Mouse (Mus musculus) liver, embryonic 14.5 days (tissue): Measurements from ENCODE around the gene Bag1. TPM values are rescaled to one million over a fixed set of nuclear protein-coding genes. Genes with fewer than 3 reads are reported as not detected.

ENCODE experiments used
- ATAC-seq: fragments of 200-750 bp; cut with Nextera tagmentation; 2 replicates; pipeline ENCODE4 v1.8.0; 2017; ENCODE audit warnings: moderate number of reproducible peaks, mild to moderate bottlenecking, moderate library complexity; ENCODE audit not compliant: insufficient read depth
- DNase-seq, 3 experiments: peaks; one replicate each; pipeline ENCODE4 v3.0.0-alpha.2; 2012 to 2013; ENCODE audit warnings: low read depth in 3 of 3, low spot score in 3 of 3
- H3K27ac ChIP-seq: fragments of 300-500 bp; sonication (generic); 2 replicates; pipeline ENCODE4 v1.5.1; 2014; ENCODE audit warnings: moderate library complexity, mild to moderate bottlenecking, control low read depth, inconsistent platforms
- H3K27me3 ChIP-seq: fragments of 300-500 bp; sonication (generic); 2 replicates; pipeline ENCODE4 v1.6.1; 2014; ENCODE audit warnings: mild to moderate bottlenecking, low read length, moderate library complexity; ENCODE audit not compliant: control insufficient read depth, insufficient read depth
- H3K36me3 ChIP-seq: fragments of 300-500 bp; sonication (generic); replicated peaks from 2 replicates; pipeline ENCODE4 v1.6.1; 2014; ENCODE audit warnings: low read depth; ENCODE audit not compliant: control insufficient read depth, insufficient read depth
- H3K4me1 ChIP-seq, 2 experiments: fragments of 200-500 bp in 1 of 2; fragments of 300-500 bp in 1 of 2; sonication (generic) in 1 of 2; replicated peaks; 2 replicates each; pipeline ENCODE4 v1.6.1; 2012 to 2014; ENCODE audit warnings: antibody characterized with exemption in 1 of 2, inconsistent platforms in 1 of 2, low read length in 1 of 2; ENCODE audit not compliant: control insufficient read depth in 2 of 2, insufficient read depth in 2 of 2
- H3K4me2 ChIP-seq: fragments of 300-500 bp; sonication (generic); 2 replicates; pipeline ENCODE4 v1.6.1; 2014; ENCODE audit warnings: low read depth, mild to moderate bottlenecking, control low read depth, moderate library complexity
- H3K4me3 ChIP-seq, 2 experiments: fragments of 200-500 bp in 1 of 2; fragments of 300-500 bp in 1 of 2; sonication (generic) in 1 of 2; 2 replicates each; pipeline ENCODE4 v1.5.1; 2012 to 2014; ENCODE audit warnings: low read depth in 2 of 2, low read length in 2 of 2, mild to moderate bottlenecking in 2 of 2, control low read depth in 1 of 2, inconsistent platforms in 1 of 2, moderate library complexity in 1 of 2; ENCODE audit not compliant: insufficient read depth in 1 of 2
- H3K9ac ChIP-seq: fragments of 300-500 bp; sonication (generic); replicated peaks from 2 replicates; pipeline ENCODE4 v1.6.1; 2014; ENCODE audit warnings: mild to moderate bottlenecking, control low read depth, moderate library complexity
- H3K9me3 ChIP-seq: fragments of 300-500 bp; sonication (generic); 2 replicates; pipeline ENCODE4 v1.6.1; 2016; ENCODE audit warnings: low read length, mixed read lengths; ENCODE audit not compliant: control insufficient read depth
- CTCF ChIP-seq: IDR thresholded peaks from 2 replicates; pipeline ENCODE4 v1.5.1; 2016; ENCODE audit warnings: antibody characterized with exemption, low read depth, control low read depth
- EP300 ChIP-seq: IDR thresholded peaks from 2 replicates; pipeline ENCODE4 v1.6.1; 2016; ENCODE audit warnings: antibody characterized with exemption, low read depth
- WGBS: fragments of 180-500 bp; shearing (Covaris S2); extraction: QIAGEN DNeasy Blood & Tissue Kit; methylation state at CpG from one replicate; pipeline ENCODE4 v1.1.7; 2014; ENCODE audit not compliant: insufficient replicate concordance; 5-methylcytosine and 5-hydroxymethylcytosine counted together
- polyA plus RNA-seq, 2 experiments: library from polyadenylated mRNA; depleted of rRNA in 1 of 2; stranded (reverse) in 1 of 2; unstranded in 1 of 2; fragments of >200 nt; fragmentation: Nextera tagmentation in 1 of 2; extraction: Ambion mirVana in 1 of 2; gene quantifications; 2 replicates each; pipeline versions ENCODE4 v1.2.1 to v1.2.3; 2012 to 2014

The Bag1 gene
- polyA plus RNA-seq, 2 experiments: 59.8 to 131 TPM

- H3K4me3 ChIP-seq: no peak overlapping the region
- TF ChIP-seq EP300: no peak
- peak; percentile 65 for TF ChIP-seq CTCF
- H3K27me3 ChIP-seq: no peaks in the 10 kb centered on the region
- DNase-seq (no peak), ATAC-seq (no peak)
- no peak overlapping the region for H3K27ac ChIP-seq
- no peaks in the 10 kb centered on the region for H3K36me3 ChIP-seq
- WGBS: 80% methylated on average over 7 of the region's 7 CpGs
- no peaks in the 10 kb centered on the region for H3K9me3 ChIP-seq
- H3K9ac ChIP-seq: no peak overlapping the region
- peaks cover 6 to 9% of the 10 kb centered on the region in 2 experiments for H3K4me1 ChIP-seq
- no peak overlapping the region for H3K4me2 ChIP-seq
Measured at GRCm38 (mm10) chr4:40916592-40917155, 31.4 kb downstream of the Bag1 start.

DNA sequence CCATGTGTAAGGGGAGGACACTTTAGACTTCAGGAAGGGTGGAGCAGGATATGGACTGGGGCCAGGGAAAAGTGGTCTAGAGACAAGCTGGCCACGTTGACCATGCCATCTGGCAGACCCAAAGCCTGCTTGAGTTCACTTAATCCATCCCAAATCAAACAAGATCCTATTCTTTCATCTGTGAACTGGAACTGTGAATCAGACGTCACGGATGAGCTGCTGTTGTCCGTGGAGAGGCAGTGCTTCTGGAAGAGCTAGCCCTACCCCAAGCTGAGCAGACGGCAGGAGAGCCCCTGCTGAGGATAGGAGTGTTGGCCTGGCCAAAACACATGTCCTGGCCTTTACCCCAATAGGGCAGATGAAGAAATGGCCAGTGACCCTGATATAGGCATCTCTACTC is 32.1 kb downstream of the Bag1 start:
- ATAC-seq (no peak), DNase-seq (no peak)
- 58% methylated on average over 5 of the region's 5 CpGs for WGBS
- Histone ChIP-seq H3K4me3 (no peak overlapping the region), H3K36me3 (no peaks in the 10 kb centered on the region), H3K4me2 (no peak overlapping the region), H3K4me1 (peaks cover 6 to 9% of the 10 kb centered on the region in 2 experiments), H3K27ac (no peak overlapping the region), H3K9me3 (no peaks in the 10 kb centered on the region), H3K27me3 (no peaks in the 10 kb centered on the region), H3K9ac (no peak overlapping the region)
- TF ChIP-seq EP300 (no peak), CTCF (no peak)

DNA sequence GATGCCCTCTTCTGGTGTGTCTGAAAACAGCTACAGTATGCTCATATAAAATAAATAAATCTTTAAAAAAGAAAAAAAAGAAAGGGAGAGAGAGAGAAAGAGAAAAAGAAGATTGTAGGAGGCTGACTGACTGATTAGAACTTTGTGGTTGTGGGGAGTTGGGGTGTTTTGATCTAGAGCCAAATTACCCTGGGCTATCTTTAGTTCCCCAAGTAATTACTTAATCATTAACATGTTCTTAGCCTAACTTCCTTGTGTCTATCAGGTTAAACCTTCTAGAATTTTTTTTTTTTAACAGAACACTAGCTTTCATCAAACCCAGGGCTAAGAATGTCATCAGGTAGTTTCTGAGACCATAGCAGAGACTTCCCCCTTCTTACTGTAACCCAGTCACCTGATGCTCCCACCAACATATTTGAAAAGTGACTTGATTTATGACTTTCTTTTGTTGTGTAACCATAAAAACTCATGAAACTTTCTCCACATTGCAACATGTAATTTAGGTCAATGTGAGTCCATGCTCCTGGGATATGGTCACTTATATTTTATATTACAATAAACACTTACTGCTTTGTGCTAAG is 33.7 kb downstream of the Bag1 start:
- ATAC-seq (no peak), DNase-seq (no peak)
- Histone ChIP-seq H3K36me3 (no peaks in the 10 kb centered on the region), H3K9me3 (no peaks in the 10 kb centered on the region), H3K9ac (no peak overlapping the region), H3K4me2 (no peak overlapping the region), H3K4me1 (peaks cover 0 to 1% of the 10 kb centered on the region in 2 experiments; a peak in 2 of 4 replicates), H3K27ac (no peak overlapping the region), H3K4me3 (no peak overlapping the region), H3K27me3 (no peaks in the 10 kb centered on the region)
- TF ChIP-seq CTCF (no peak), EP300 (no peak)

DNA sequence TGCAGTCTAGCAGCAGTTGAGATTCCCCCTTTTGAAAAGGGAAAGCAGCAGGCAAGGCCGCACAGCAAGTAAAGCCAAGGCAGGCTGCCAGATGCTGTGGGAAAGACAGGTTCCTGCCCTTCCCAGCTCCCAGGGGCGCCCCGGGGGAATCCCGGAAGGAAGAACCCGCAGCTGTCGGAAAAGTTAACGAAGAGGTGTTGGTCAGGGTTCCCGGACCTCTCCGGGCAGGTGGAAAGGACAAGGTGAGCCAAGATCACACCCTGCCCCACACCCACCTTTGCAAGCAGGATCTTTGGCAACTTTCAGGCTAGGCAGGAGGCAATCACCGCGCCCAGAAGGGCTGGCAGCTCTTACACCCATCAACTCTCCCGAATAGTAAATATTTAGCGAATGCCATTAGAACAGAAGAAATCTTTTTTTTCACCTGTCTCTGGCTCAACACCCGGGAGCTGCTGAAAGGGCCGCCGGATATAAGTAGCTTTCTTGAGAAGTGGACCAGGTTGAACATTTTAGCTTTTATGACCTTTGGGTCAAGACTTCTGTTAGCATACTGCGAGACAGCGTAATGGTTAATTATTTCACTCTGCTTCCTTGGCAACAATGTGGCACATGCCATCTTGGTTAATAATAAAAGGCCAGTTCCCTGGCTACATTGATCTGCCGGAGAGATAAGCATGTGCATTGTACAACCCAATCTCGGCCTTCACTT is 39.7 kb downstream of the Bag1 start:
- no peak overlapping the region for H3K9ac ChIP-seq
- no peak overlapping the region for H3K4me3 ChIP-seq
- no peak for TF ChIP-seq EP300
- TF ChIP-seq CTCF: no peak
- DNase-seq (no peak), ATAC-seq (no peak)
- no peak overlapping the region for H3K27ac ChIP-seq
- H3K4me1 ChIP-seq: no peaks in the 10 kb centered on the region
- H3K9me3 ChIP-seq: no peaks in the 10 kb centered on the region
- H3K4me2 ChIP-seq: peak overlapping the region; percentile 13; the same call in 1 of the 2 replicates
- H3K36me3 ChIP-seq: no peaks in the 10 kb centered on the region
- 44% methylated on average over 20 of the region's 20 CpGs for WGBS
- no peaks in the 10 kb centered on the region for H3K27me3 ChIP-seq

DNA sequence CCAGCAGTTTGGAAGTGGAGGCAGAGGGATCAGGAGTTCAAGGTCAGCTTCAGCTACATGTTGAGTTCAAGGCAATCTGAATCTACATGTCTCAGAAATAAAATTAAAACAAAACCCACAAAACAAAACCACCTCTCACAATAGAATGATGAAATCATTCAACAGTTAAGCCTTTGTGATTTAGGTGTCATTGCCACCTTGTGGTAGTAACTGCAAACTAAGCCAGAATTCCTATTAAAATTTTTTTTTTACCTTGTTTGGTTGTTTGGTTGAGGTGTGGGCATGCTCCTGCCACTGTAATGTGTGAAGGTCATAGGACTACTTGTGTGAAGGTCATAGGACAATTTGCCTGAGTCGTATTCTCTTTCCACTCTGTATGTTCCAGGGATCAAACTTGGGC is 41.8 kb downstream of the Bag1 start:
- Histone ChIP-seq H3K27me3 (no peaks in the 10 kb centered on the region), H3K27ac (no peak overlapping the region), H3K9me3 (no peaks in the 10 kb centered on the region), H3K4me2 (no peak overlapping the region), H3K4me3 (no peak overlapping the region), H3K36me3 (no peaks in the 10 kb centered on the region), H3K4me1 (no peaks in the 10 kb centered on the region), H3K9ac (no peak overlapping the region)
- no peak for ATAC-seq
- TF ChIP-seq EP300 (no peak), CTCF (peak; percentile 46; the same call in 1 of the 2 replicates)
- 52% methylated on average over 1 of the region's 1 CpGs for WGBS
- DNase-seq: peak in 1 of 3 experiments; percentile 22
